ENCODE assay signal across 8 mouse cellular contexts in genomic region chr5:65762686-65763085, GRCm38 (mm10). TPM values are rescaled to one million over a fixed set of nuclear protein-coding genes. Genes with fewer than 3 reads are reported as not detected.
DNase-seq lines count a peak whose midpoint lies in the region; ATAC-seq and TF ChIP-seq lines count a peak whose summit lies in the region.

No protein-coding gene starts in this region.

- H3K4me1 ChIP-seq in testis, adult 2 months (ENCODE audit: control insufficient read depth, insufficient read depth, low read length) = peaks cover 2% of the 10 kb centered on the region; the same call in 1 of the 2 replicates
- peaks cover 9% of the 10 kb centered on the region; the same call in 1 of the 2 replicates for H3K4me1 ChIP-seq in limb, embryonic 15.5 days
- no peaks in the 10 kb centered on the region for H3K4me1 ChIP-seq in stomach, postnatal 0 days (replicated peaks; ENCODE audit: control insufficient read depth, insufficient read depth)

- H3K9ac ChIP-seq in limb, embryonic 15.5 days = peak overlapping the region; percentile 98
- peak overlapping the region; percentile 96 for H3K9ac ChIP-seq in stomach, postnatal 0 days (ENCODE audit: low read length)

- DNase-seq in gastrocnemius, adult 2 months = no peak
- no peak for DNase-seq in gastrocnemius, postnatal 14 days
- DNase-seq in testis, postnatal 10 days (ENCODE audit: low spot score) = no peak
- DNase-seq in stomach, postnatal 0 days (ENCODE audit: low spot score) = no peak
- DNase-seq in cerebellum, postnatal 36 days = no peak
- DNase-seq in thymus, postnatal 36 days = no peak

- no peak for TF ChIP-seq EP300 in stomach, postnatal 0 days (optimal IDR thresholded peaks at IDR 0.05)

- H3K4me2 ChIP-seq in limb, embryonic 15.5 days = peak overlapping the region; percentile 72
- peak overlapping the region; percentile 68 for H3K4me2 ChIP-seq in stomach, postnatal 0 days (replicated peaks; ENCODE audit: low read depth)

- intact Hi-C loops in gastrocnemius, adult 2 months (cut with DNase I) = loop anchor here (5.0 kb wide), 1 partner anchor 65 kb away; the partner anchor contains the start of gene Pds5a
- intact Hi-C loops in gastrocnemius, postnatal 14 days (cut with DNase I; ENCODE audit: low total_unique reads) = loop anchor here (5.0 kb wide), 1 partner anchor 180 kb away; no protein-coding TSS in a partner anchor

- no peak for TF ChIP-seq POLR2A in testis, adult 2 months (IDR thresholded peaks at IDR 0.05; ENCODE audit: control insufficient read depth, low read depth, low read length)

- no peak for TF ChIP-seq CTCF in gastrocnemius, adult 2 months (IDR thresholded peaks at IDR 0.05)
- no peak for TF ChIP-seq CTCF in testis, adult 2 months (IDR thresholded peaks at IDR 0.05; ENCODE audit: control insufficient read depth, insufficient read depth, insufficient replicate concordance, low read depth, low read length)
- TF ChIP-seq CTCF in stomach, postnatal 0 days (IDR thresholded peaks at IDR 0.05; ENCODE audit: low read depth) = no peak

- H3K27me3 ChIP-seq in testis, adult 2 months (ENCODE audit: control insufficient read depth, insufficient read depth, low read length) = no peaks in the 10 kb centered on the region
- H3K27me3 ChIP-seq in limb, embryonic 15.5 days = no peaks in the 10 kb centered on the region
- H3K27me3 ChIP-seq in stomach, postnatal 0 days (ENCODE audit: control insufficient read depth, insufficient read depth, low read length) = no peaks in the 10 kb centered on the region

- H3K4me3 ChIP-seq in gastrocnemius, adult 2 months = peak overlapping the region; percentile 99
- H3K4me3 ChIP-seq in testis, adult 2 months (ENCODE audit: control insufficient read depth, low read depth, low read length) = peak overlapping the region; percentile 97; the same call in 1 of the 2 replicates
- H3K4me3 ChIP-seq in limb, embryonic 15.5 days = peak overlapping the region; percentile 86
- peak overlapping the region; percentile 82 for H3K4me3 ChIP-seq in stomach, postnatal 0 days (ENCODE audit: low read depth, low read length)

- no peak for ATAC-seq in limb, embryonic 15.5 days (ENCODE audit: insufficient number of reproducible peaks, low FRiP score, low TSS enrichment, low read depth)
- ATAC-seq in stomach, postnatal 0 days (ENCODE audit: low FRiP score, low TSS enrichment) = no peak

- WGBS in limb, embryonic 15.5 days = 1% methylated on average over 3 of the region's 3 CpGs
- WGBS in stomach, postnatal 0 days = 1% methylated on average over 3 of the region's 3 CpGs

- peak overlapping the region; percentile 100 for H3K27ac ChIP-seq in gastrocnemius, adult 2 months
- peak overlapping the region; percentile 85 for H3K27ac ChIP-seq in testis, adult 2 months (ENCODE audit: control insufficient read depth, insufficient read depth, low read depth, low read length)
- peak overlapping the region; percentile 100 for H3K27ac ChIP-seq in limb, embryonic 15.5 days
- H3K27ac ChIP-seq in stomach, postnatal 0 days (replicated peaks) = peak overlapping the region; percentile 100

- no peaks in the 10 kb centered on the region for H3K9me3 ChIP-seq in limb, embryonic 15.5 days
- H3K9me3 ChIP-seq in stomach, postnatal 0 days (ENCODE audit: control insufficient read depth, low read length) = no peaks in the 10 kb centered on the region

- H3K36me3 ChIP-seq in testis, adult 2 months (ENCODE audit: control insufficient read depth, insufficient read depth, low read length) = no peaks in the 10 kb centered on the region
- H3K36me3 ChIP-seq in limb, embryonic 15.5 days = no peaks in the 10 kb centered on the region
- no peaks in the 10 kb centered on the region for H3K36me3 ChIP-seq in stomach, postnatal 0 days (ENCODE audit: control insufficient read depth, insufficient read depth, low read length)

RNA-seq across cellular contexts. Expression of gene N4bp2, which starts 0.6 kb away (rescaled TPM):
- 1 to 10 TPM; 5.0 to 7.8 TPM for total RNA-seq in gastrocnemius, adult 2 months (2021)
- total RNA-seq in gastrocnemius, postnatal 14 days (2021) = 10 to 100 TPM; 14.4 to 16.3 TPM
- polyA plus RNA-seq in testis, adult 2 months (2012; rRNA removed) = 9.7 and 9.9 TPM in 2 replicates
- polyA plus RNA-seq in limb, embryonic 15.5 days (2015; fragmentation: Nextera tagmentation; extraction: Ambion mirVana) = 20.9 and 23.0 TPM in 2 replicates
- polyA plus RNA-seq in stomach, postnatal 0 days (2015; fragmentation: Nextera tagmentation; extraction: Ambion mirVana) = 5.7 and 6.0 TPM in 2 replicates
